Mouse (Mus musculus) heart, adult 2 months (tissue): ENCODE results near the gene Fhod1.

Experiments used
- CTCF ChIP-seq: fragments of 200-600 bp; IDR thresholded peaks from 2 replicates; pipeline ENCODE4 v1.8.1; 2022; ENCODE audit warnings: antibody characterized with exemption, mild to moderate bottlenecking, moderate library complexity
- POLR2A ChIP-seq: fragments of 200-500 bp; IDR thresholded peaks from 2 replicates; pipeline ENCODE4 v1.6.1; 2011; ENCODE audit warnings: mild to moderate bottlenecking, low read depth, low read length, control low read depth; ENCODE audit not compliant: insufficient read depth

DNA sequence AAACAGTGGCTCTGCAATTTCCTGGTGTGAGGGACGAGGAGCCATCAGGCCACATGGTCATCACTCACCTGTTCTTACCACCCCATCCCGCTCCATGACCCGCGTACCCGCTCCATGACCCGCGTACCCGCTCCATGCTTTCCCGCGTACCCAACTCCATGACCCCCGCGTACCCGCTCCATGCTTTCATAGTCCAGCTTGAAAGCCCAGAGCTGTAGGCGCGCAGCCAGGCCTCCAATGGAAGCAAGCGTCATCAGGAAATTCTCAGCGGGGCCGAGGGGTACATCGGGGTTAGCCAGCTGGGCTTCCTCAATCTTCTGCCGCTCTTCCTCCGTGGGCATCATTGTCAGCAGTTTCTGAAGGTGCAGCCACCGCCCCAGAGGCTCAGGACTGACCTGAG lies 16.3 kb downstream of the Fhod1 start:
- TF ChIP-seq POLR2A (no peak), CTCF (no peak)
